Mouse (Mus musculus) liver, embryonic 18 days (tissue): ENCODE data around the gene Mug2. TPM values are rescaled to one million over a fixed set of nuclear protein-coding genes. Genes with fewer than 3 reads are reported as not detected.

Source experiments
- polyA plus RNA-seq: library from polyadenylated mRNA; depleted of rRNA; stranded (reverse); fragments of >200 nt; gene quantifications from 2 replicates; pipeline ENCODE4 v1.2.3, GENCODE M21; 2012; rRNA removed

The Mug2 gene
- 0.03 and 1.1 TPM in 2 replicates for polyA plus RNA-seq

GRCm38 (mm10) chr6:122006461-122006860 lies at the start of gene Mug2:
TSS of gene Mug2 (plus strand) at chr6:122006761.

Other genes with a start within 250 kb of the Mug2 start
- 0.36 and 3.1 TPM in 2 replicates for gene Mug1, start 168.2 kb upstream of the Mug2 start, polyA plus RNA-seq